Mouse (Mus musculus): Measurements from ENCODE around the gene Nudt21.

DNA sequence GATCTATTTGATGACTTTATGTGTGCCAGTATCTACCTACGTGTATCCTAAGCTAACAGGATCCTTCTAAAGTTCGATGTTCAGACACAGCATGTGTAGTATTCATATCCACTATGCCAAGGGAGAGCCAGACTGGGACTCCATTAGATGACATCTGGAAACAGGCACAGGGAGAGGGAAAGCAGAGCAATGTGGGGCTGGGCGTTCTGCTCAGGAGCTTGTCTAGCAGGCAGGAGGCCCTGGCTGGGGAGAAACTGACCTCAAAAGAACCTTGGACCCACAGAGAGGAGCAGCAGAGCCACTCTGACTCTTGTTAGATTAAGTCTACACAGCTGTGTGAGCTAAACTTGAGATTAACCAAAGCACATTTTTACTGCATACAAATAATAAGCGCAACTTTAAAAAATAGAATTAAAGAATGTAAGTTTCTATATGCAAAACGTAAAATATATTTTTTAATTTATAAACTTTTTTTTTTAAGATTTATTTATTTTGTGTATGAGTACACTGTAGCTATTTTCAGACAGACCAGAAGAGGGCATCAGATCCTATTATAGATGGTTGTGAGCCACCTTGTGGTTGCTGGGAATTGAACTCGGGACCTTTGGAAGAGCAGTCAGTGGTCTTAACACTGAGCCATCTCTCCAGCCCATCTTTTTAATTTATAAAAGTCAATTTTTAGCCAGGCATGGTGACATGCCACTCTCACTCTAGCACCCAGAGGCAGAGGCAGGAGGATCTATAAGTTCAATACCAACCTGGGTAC is 60.2 kb downstream of the Nudt21 start:
- TF ChIP-seq CTCF (IDR thresholded peaks at IDR 0.05; ENCODE audit: extremely low read depth, insufficient read depth, insufficient read length, insufficient replicate concordance) (no peak), POLR2A (IDR thresholded peaks at IDR 0.05; ENCODE audit: low read depth, low read length) (no peak)

All from spleen, adult 2 months (tissue).